In the genomic region with DNA sequence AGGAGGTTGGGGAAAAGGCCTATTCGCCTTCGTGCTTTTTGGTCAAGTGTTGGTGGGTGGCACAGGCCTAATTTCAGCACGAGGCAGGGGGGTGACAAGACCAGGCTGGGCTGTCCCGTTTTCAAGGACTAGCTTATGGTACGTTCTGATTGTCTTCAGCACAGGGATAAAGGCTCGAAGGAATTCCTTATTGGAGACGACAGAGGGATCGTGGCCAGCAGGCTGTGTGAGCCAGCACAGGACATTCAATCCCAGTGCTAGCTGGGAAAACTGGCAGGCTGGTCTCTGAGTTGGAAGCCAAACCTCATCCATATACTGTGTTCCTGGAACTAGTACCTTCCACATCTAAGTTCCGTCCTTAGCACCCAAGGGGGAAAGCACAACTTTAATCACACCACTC, we compare ENCODE assay signal across 9 mouse cellular contexts. TPM values are rescaled to one million over a fixed set of nuclear protein-coding genes. Genes with fewer than 3 reads are reported as not detected.
DNase-seq lines count a peak whose midpoint lies in the region; ATAC-seq lines count a peak whose summit lies in the region.
"Had no signal": no experiment of that assay in that cellular context is flagged by ENCODE, and none has a peak within 500 bp of the region (broad histone marks: within the 10 kb centered on the region; RNA-seq: fewer than 3 reads in every experiment).

No protein-coding gene starts in this region.

- peak overlapping the region; percentile 98 for H3K27ac ChIP-seq in heart, embryonic 16.5 days (ENCODE audit: low read length)

- peaks cover 29% of the 10 kb centered on the region for H3K4me1 ChIP-seq in heart, embryonic 16.5 days (ENCODE audit: control insufficient read depth, insufficient read depth, low read length)

- no peaks in the 10 kb centered on the region for H3K27me3 ChIP-seq in heart, embryonic 16.5 days (ENCODE audit: control insufficient read depth, insufficient read depth, low read length)

- peak overlapping the region; percentile 68 for H3K4me2 ChIP-seq in heart, embryonic 16.5 days (ENCODE audit: low read depth, low read length)

- peak overlapping the region; percentile 96 for H3K9ac ChIP-seq in heart, embryonic 16.5 days (ENCODE audit: low read length)

- 6% methylated on average over 9 of the region's 9 CpGs for WGBS in heart, embryonic 16.5 days

- H3K9me3 ChIP-seq in heart, embryonic 16.5 days (replicated peaks; ENCODE audit: control insufficient read depth, low read length), result no peaks in the 10 kb centered on the region

- peaks cover 10% of the 10 kb centered on the region for H3K36me3 ChIP-seq in heart, embryonic 16.5 days (ENCODE audit: control insufficient read depth, insufficient read depth)

- DNase-seq in adrenal gland, postnatal 10 days, result peak; percentile 65
- DNase-seq in adrenal gland, adult 18-20 months (ENCODE audit: low spot score in 2 of 2), result no peak
- peak; percentile 52 to 63 for DNase-seq in right cerebral cortex, postnatal 10 days (ENCODE audit: low spot score in 2 of 2)
- no peak for DNase-seq in right cerebral cortex, adult 2 months (ENCODE audit: low spot score in 2 of 2)
- peak; percentile 71 for DNase-seq in lung, postnatal 10 days
- no peak for DNase-seq in testis, postnatal 14 days (ENCODE audit: low spot score)
- DNase-seq in ovary, postnatal 14 days (ENCODE audit: low spot score), result no peak

- H3K4me3 ChIP-seq in heart, embryonic 16.5 days (ENCODE audit: low read length), result peak overlapping the region; percentile 68

- ATAC-seq in heart, embryonic 16.5 days (replicated peaks; ENCODE audit: extremely low read depth, insufficient read depth, low FRiP score), result 0 out of 2 replicates have a peak, but pooled peaks have one; percentile 0

RNA-seq across cellular contexts. Expression of a gene that starts 0.6 kb away (rescaled TPM):
- 100 to 1,000 TPM; 115 to 128 TPM for total RNA-seq in adrenal gland, postnatal 10 days (2021)
- 100 to 1,000 TPM in 1 of 2 experiments, 10 to 100 TPM in 1; 97.1 to 106 TPM for total RNA-seq in adrenal gland, adult 18-20 months (2021)
- polyA plus RNA-seq in heart, embryonic 16.5 days (2015; fragmentation: Nextera tagmentation; extraction: Ambion mirVana), result 128 and 131 TPM in 2 replicates

RNA-seq across cellular contexts. Expression of a gene that starts 1.2 kb away (rescaled TPM):
- total RNA-seq in adrenal gland, postnatal 10 days (2021), result 1 to 10 TPM; 3.3 to 4.8 TPM
- 1 to 10 TPM; 2.1 to 2.3 TPM for total RNA-seq in adrenal gland, adult 18-20 months (2021)
- 4.5 and 4.8 TPM in 2 replicates for polyA plus RNA-seq in heart, embryonic 16.5 days (2015; fragmentation: Nextera tagmentation; extraction: Ambion mirVana)

RNA-seq across cellular contexts. Expression of a gene that starts 50.3 kb away (rescaled TPM):
- total RNA-seq in adrenal gland, postnatal 10 days (2021), result not detected
- not detected for total RNA-seq in adrenal gland, adult 18-20 months (2021)
- polyA plus RNA-seq in heart, embryonic 16.5 days (2015; fragmentation: Nextera tagmentation; extraction: Ambion mirVana), result 0.12 and 0.14 TPM in 2 replicates
- total RNA-seq: heart, postnatal 10 days had no signal

RNA-seq across cellular contexts. Expression of a gene that starts 55.2 kb away (rescaled TPM):
- total RNA-seq in adrenal gland, postnatal 10 days (2021), result 10 to 100 TPM; 31.0 to 32.1 TPM
- 10 to 100 TPM; 38.8 to 40.4 TPM for total RNA-seq in adrenal gland, adult 18-20 months (2021)
- 35.5 and 36.3 TPM in 2 replicates for polyA plus RNA-seq in heart, embryonic 16.5 days (2015; fragmentation: Nextera tagmentation; extraction: Ambion mirVana)

Comparison
In these comparisons a context has a peak if more than half of its experiments do, and no peak if none do; other contexts are left out.
1. DNase-seq: peak in adrenal gland, postnatal 10 days (single experiment), right cerebral cortex, postnatal 10 days (2 of 2) and lung, postnatal 10 days (single experiment); none in adrenal gland, adult 18-20 months (0 of 2), right cerebral cortex, adult 2 months (0 of 2), testis, postnatal 14 days (single experiment) and ovary, postnatal 14 days (single experiment).